Mouse (Mus musculus) ovary, postnatal 36 days (tissue): ENCODE measurements at regions not wholly inside any gene's neighbourhood (a gene's known extent, or its start where the extent isn't known, plus 50 kb on each side); places are given as distances from the start of the nearest gene placed in this dataset.

Experiments used
- DNase-seq: peaks from one replicate; pipeline ENCODE4 v3.0.0; 2022; ENCODE audit warnings: low spot score, mixed read lengths

GRCm38 (mm10) chr13:112178031-112178430, 110.2 kb upstream of the Ankrd55 start:
- DNase-seq: no peak

GRCm38 (mm10) chr13:112183996-112184395, 104.3 kb upstream of the Ankrd55 start:
- DNase-seq: no peak

- no peak for DNase-seq
Observed at GRCm38 (mm10) chr13:112185116-112185515, 103.1 kb upstream of the Ankrd55 start.

GRCm38 (mm10) chr13:112187226-112187625, 101.0 kb upstream of the Ankrd55 start:
- DNase-seq: no peak

GRCm38 (mm10) chr13:112188313-112188712, 99.9 kb upstream of the Ankrd55 start:
- DNase-seq: peak; percentile 78

GRCm38 (mm10) chr13:112188741-112189476, 99.3 kb upstream of the Ankrd55 start:
- no peak for DNase-seq

GRCm38 (mm10) chr13:112189605-112190004, 98.6 kb upstream of the Ankrd55 start:
- DNase-seq: no peak

- DNase-seq: no peak
Observed at GRCm38 (mm10) chr13:112192192-112192905, 95.9 kb upstream of the Ankrd55 start.

- no peak for DNase-seq
Observed at GRCm38 (mm10) chr13:112193676-112194075, 94.6 kb upstream of the Ankrd55 start.

GRCm38 (mm10) chr13:112194991-112195390, 93.3 kb upstream of the Ankrd55 start:
- DNase-seq: no peak

- DNase-seq: peak; percentile 68
Observed at GRCm38 (mm10) chr13:112196789-112197188, 91.5 kb upstream of the Ankrd55 start.

GRCm38 (mm10) chr13:112203721-112204120, 84.5 kb upstream of the Ankrd55 start:
- DNase-seq: no peak

GRCm38 (mm10) chr13:112204204-112204603, 84.0 kb upstream of the Ankrd55 start:
- no peak for DNase-seq

GRCm38 (mm10) chr13:112204813-112205212, 83.4 kb upstream of the Ankrd55 start:
- DNase-seq: no peak

- DNase-seq: no peak
Observed at GRCm38 (mm10) chr13:112207617-112208235, 80.5 kb upstream of the Ankrd55 start.

GRCm38 (mm10) chr13:112211841-112212240, 76.4 kb upstream of the Ankrd55 start:
- no peak for DNase-seq

- no peak for DNase-seq
Observed at GRCm38 (mm10) chr13:112212391-112212790, 75.9 kb upstream of the Ankrd55 start.

GRCm38 (mm10) chr13:112213652-112214081, 74.6 kb upstream of the Ankrd55 start:
- DNase-seq: no peak

GRCm38 (mm10) chr13:112216084-112216483, 72.2 kb upstream of the Ankrd55 start:
- no peak for DNase-seq

- no peak for DNase-seq
Observed at GRCm38 (mm10) chr13:112218389-112218788, 69.9 kb upstream of the Ankrd55 start.

GRCm38 (mm10) chr13:112220184-112220583, 68.1 kb upstream of the Ankrd55 start:
- no peak for DNase-seq

- no peak for DNase-seq
Observed at GRCm38 (mm10) chr13:112223616-112224015, 64.6 kb upstream of the Ankrd55 start.

- DNase-seq: no peak
Observed at GRCm38 (mm10) chr13:112227766-112228165, 60.5 kb upstream of the Ankrd55 start.
